Mouse (Mus musculus) liver, embryonic 14.5 days (tissue): ENCODE measurements at regions not wholly inside any gene's neighbourhood (a gene's known extent, or its start where the extent isn't known, plus 50 kb on each side); places are given as distances from the start of the nearest gene placed in this dataset.

ENCODE experiments used
- CTCF ChIP-seq: IDR thresholded peaks from 2 replicates; pipeline ENCODE4 v1.5.1; 2016; ENCODE audit warnings: antibody characterized with exemption, low read depth, control low read depth
- EP300 ChIP-seq: IDR thresholded peaks from 2 replicates; pipeline ENCODE4 v1.6.1; 2016; ENCODE audit warnings: antibody characterized with exemption, low read depth

- TF ChIP-seq CTCF (no peak), EP300 (no peak)
These were observed 169.2 kb upstream of the Klf3 start for GRCm38 (mm10) chr5:64634008-64634407.
